Mouse (Mus musculus) granulocyte monocyte progenitor cell, adult 5-6 weeks (primary cell): ENCODE data around the gene Ing1. TPM values are rescaled to one million over a fixed set of nuclear protein-coding genes. Genes with fewer than 3 reads are reported as not detected.
"Not testable (repeated sequence)": the region's sequence is repeated elsewhere in the genome, so short reads cannot be mapped to it uniquely, and the experiment has no call there.

Source experiments
- ATAC-seq: replicated peaks from 2 replicates; pipeline ENCODE4 v1.8.0; 2016; ENCODE audit warnings: mild to moderate bottlenecking, moderate TSS enrichment, inconsistent platforms; ENCODE audit not compliant: poor library complexity, severe bottlenecking
- total RNA-seq, 2 experiments: library from RNA; stranded (forward) in 1 of 2; stranded (reverse) in 1 of 2; fragments of 200-712, 200-1000 nt in 1 of 2; fragments of >200 nt in 1 of 2; fragmentation: Nextera tagmentation in 1 of 2; gene quantifications; 2 replicates each; pipeline ENCODE4 v1.2.3; 2014 to 2017

Gene Ing1
- total RNA-seq, 2 experiments from 2014 or later: 33.8 to 40.8 TPM

DNA sequence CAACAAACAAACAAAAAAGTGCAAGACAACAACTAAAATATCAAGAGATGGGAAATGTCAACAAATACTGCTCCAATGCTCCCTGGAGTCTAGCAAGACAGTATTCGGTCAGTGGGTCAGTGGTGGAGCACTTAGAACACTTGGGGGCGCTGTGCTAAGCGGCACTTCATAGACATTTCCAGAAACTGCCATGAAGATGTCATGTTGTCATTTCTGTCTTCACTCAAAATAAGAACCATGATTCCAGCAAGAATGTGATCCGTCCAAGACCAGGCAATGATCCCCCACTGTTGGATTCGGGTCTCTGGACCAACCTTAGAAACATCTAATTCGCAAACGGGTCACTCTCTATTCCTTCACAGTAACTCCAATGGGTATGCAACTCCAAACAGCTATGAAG, 5.7 kb upstream of the Ing1 start:
- ATAC-seq: peak; percentile 56

DNA sequence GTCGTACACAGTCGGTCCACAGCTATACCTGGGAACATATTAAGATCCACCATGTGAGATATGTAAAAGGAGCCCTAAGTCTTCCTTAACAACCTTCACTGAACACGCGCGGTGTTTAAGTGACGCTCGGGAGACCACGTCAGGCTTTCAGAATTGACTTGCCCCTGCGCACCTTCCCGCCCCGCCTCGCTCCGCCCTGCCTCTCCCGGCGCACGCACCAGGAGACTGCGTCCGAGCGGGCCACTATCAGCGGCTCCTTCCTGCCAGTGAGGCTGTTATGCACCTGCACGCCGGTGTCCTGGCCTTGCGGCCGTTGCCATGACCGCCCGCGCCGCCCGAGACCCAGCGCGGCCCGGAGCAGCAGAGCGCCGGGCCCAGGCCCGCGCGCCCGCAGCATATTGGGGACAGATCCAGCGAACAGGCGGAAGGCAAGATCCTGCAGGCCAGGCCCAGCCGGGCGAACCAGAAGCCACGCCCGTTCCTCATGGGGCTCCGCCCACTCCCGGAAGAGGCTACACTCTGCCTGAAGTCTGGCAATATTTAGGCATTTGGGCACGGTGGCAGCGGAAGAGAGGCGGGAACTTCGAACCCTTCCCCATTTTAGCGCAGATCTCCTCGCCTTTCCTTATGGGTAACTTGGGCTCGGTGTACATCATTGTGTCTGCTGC, 5.0 kb upstream of the Ing1 start, which contains the start of gene Cars2:
Gene Cars2, minus strand, starts transcription at position 503 of the 668 bp plus-strand sequence.
- ATAC-seq: peak; percentile 62

DNA sequence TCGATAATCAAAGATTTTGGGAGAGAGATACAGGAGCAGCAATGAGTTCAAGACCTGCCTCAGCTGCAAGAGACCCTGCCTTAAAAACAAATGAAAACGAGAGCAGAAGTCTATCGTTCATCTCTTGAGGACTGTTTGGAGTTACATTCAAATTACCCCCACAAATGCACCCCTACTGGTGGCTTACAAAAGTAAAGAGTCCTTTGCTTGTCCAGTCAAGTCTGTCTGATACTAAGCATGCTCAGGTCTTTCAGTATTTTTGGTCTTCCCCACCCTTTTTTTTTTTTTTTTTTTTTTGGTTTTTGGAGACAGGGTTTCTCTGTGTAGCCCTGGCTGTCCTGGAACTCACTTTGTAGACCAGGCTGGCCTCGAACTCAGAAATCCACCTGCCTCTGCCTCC, 3.9 kb upstream of the Ing1 start:
- ATAC-seq: not testable (repeated sequence)

DNA sequence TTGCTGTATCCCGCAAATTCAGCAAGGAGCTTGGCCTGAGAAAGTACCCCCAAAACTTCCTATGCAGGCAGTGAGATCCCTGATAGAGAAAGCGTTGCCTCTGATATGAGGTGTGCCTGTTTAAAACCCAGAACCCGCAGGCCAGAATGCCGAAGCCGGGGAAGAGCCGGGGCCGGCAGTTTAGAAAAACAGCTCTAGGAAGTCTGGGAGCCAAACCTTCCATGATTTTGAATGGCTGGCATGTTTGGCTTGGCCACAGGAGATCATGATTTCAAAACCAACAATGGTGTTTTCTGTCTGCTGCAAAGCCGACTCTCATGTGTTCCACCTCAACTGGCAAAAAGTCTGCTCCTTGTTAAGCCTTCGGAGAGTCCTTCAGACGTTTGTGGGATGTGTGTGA, 3.0 kb upstream of the Ing1 start:
- ATAC-seq: no peak

DNA sequence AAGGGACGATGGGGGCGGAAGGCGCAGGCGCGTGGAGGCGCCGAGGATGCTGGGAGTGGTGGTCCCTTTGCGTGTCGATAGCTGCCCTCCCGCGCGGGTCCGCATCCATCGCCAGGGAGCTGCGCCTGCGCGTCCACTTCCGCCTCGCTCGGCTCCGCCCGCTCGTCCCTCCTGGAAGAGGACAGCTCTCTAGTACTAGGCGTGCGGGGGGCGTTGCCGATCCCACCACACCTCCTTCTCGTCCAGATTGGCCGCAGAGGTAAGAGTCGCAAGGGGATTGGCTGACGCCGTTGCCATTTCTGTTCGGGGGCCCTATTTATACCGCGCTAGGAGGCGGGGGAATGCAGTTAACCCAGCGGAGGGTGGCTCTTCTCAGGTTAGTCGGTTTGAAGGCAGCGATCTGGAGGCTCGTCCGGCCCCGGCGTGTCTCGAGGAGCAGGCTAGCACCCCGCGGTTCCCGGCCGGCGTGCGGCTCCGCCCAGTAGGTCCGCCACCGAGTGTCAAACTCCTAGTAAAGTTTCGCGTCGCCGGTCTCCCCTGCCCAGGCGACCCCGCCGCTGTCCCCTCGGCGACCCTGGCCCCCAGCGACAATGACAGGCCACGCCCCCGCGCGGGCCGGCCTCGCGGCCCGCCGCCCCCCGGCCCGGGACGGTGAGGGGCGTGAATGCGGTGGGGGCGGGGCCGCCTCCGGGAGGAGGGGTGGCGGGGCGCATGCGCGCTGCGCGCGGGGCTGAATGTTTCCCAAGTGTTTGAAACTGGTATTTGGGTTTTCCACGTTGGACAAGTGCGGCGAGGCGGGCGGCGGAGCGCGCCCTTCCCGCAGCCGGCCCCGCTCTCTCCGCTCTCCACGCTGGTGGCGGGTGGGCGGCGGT, 585 bp downstream of the Ing1 start:
- ATAC-seq: peak; percentile 47

DNA sequence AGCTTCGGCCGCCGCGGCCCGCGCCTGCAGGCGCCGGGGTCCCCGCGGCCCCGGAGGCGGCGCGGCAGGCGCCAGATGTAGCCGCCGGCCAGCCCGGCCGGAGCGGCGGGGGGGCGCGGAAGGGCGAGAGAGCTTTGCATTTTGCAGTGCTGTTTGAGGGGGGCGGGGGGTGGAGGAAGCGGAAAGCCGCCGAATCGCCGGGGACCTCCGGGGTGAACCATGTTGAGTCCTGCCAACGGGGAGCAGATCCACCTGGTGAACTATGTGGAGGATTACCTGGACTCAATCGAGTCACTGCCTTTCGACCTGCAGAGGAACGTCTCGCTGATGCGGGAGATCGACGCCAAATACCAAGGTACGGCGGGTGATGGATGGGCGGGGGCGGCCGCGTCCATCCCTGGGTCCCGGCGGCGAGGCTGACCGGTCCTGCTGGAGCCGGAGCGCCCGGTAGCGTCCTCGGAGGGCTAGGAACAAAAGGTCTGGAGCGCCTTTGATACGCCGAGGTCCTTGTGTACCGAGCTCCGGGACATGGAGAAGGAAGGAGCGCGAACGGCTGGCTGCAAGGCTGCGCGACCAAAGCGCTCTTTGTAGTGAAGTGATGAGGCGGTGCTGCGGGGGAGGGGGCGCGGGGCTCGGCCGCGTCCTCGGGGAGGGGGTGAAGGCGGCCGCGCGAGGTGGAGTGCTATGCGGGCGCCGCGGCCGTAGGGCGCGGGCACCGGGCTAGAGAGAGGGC, 1.5 kb downstream of the Ing1 start:
- no peak for ATAC-seq

DNA sequence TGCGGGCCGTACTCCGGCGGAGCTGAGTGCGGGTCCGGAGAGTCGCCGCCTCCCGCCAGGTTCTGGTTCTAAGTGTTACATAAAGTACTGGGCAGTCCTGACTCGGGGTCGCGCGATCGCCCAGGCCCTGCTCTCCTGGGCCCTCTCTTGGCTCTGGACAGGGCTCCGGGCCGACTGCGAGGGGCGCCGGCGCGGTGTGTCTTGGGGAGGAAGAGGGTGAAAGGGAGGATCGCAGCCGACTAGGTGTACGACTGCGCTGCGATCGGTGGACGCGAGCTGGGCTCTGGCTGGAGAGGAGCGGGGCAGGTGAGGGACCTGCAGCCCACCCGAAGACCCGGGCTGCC, 2.0 kb downstream of the Ing1 start:
- no peak for ATAC-seq

DNA sequence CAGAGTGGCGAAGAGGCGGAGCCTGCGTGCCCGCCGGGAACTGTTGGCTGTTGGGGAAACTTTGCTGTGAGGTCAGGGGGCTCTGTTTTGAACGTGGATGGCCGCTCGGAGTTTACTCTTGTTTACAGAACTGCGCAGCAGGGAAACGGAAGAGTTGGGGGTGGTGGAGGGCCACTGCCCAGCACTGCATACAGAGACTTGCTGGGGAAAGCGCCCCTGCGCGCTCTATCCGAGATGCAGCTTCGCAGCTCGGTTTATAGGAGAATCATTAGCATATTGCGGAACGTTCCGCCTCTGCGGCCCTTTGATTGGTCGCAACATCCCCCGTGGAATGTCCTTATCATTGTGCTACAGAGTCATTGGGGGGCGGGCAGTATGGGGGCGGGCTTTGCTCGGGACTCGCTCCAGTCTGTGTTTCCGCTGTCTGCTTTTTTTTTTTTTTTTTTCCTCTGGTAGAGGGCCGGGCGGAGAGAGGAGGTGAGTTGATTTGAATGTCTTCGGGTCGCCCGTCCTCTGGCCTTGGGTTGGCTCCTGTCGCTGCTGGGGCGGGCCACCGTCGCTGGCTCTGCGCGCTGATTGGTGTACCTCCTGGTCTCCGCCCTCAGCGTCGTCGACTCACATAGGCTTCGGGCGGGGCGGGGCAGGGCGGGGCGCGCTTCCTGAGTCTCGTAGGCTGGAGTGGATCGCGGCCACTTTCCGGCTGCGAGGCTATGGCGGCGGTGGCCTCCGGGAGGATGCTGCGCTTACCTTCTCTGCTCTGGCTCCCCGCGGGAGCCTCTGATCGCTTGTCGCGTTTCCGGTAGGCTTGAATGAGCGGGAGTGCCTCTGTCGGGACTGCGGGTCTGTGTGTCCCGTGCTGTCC, 2.6 kb downstream of the Ing1 start:
- ATAC-seq: peak; percentile 55

DNA sequence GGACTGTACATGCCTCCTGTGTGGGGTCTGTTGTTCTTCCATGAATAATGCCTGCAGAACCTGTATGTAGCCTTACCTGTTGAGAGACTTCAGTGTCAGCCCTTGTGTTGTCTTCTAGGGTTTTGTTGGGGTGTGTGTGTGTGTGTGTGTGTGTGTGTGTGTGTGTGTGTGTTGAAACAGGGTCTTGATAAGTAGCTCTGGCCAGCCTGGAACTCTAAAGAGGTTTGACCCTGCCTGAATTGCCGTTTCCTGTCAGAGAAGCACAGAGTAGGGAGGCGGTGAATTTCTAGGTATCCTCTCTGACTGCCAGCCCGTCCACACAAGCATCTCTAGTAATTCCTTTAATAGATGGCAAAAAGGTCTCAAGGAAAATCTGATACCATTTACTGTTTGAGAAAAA, 4.1 kb downstream of the Ing1 start:
- no peak for ATAC-seq

DNA sequence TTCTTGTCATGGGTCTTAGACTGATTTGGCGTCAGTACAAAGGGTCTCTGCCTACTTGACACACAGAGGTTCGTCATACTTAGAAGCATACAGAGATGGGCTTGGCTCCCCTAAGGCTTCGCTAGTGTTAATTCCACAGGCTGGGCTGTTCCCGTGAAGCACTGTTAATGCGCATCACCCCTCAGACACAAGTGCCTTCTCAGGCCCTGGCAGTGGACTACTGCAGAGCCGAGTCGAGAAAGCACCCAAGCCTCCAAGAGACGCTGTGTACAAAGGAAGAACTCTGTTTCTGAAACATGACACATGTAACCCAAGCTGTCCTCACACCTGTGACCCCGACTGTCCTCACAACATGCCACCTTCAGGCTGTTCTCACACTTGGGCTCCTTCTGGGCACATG, 4.8 kb downstream of the Ing1 start:
- no peak for ATAC-seq

DNA sequence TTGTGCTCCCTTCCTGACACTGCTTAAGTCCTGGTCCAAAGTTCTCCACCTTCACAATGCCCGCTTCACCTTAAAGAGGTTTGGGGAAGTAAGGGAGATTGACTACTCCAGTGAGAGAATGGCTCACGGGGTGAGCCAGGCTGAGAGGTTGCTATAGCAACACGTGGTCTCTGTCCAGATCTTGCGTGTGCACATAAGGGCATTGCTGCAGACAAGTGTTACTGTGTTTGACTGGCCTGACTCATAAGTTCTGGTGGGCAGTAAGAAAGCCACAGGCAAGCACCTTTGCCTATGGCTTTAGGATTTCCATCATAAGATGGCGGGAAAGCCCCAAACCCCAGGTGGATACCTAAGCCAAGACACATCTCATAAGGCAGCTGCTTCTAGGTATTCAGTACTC, 8.9 kb downstream of the Ing1 start:
- peak; percentile 91 for ATAC-seq

DNA sequence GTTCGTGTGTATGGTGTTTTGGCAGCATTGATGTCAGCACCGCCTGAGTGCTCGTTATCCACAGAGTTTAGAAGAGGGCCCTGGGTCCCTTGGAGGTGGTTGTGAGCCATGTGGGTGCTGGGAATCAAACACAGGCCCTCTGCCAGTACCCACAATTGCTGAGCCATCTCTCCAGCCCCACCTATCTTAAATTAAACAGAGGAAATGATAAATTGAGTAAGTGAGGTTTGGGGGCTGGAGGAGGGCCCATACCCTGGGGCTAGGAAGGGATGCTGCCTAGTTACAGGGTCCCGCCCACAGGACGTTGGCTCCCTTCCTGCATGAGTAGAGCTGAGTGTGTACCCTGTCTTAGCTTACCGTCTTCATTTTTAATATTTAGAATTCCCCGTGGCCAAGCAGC, 9.3 kb downstream of the Ing1 start:
- peak; percentile 23; the same call in 1 of the 2 replicates for ATAC-seq

DNA sequence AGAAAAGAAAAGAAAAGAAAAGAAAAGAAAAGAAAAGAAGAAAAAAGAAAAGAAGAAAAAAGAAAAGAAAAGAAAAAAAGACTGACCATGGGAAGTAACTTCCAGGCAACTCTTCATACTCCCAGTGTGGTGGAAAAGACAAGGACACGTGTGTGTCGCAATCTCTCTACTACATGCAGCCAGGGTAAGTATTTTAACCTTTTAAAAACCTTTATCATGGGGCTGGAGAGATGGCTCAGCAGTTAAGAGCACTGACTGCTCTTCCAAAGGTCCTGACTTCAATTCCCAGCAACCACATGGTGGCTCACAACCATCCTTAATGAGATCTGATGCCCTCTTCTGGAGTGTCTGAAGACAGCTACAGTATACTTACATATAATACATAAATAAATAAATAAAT, 12.8 kb downstream of the Ing1 start:
- ATAC-seq: not testable (repeated sequence)

DNA sequence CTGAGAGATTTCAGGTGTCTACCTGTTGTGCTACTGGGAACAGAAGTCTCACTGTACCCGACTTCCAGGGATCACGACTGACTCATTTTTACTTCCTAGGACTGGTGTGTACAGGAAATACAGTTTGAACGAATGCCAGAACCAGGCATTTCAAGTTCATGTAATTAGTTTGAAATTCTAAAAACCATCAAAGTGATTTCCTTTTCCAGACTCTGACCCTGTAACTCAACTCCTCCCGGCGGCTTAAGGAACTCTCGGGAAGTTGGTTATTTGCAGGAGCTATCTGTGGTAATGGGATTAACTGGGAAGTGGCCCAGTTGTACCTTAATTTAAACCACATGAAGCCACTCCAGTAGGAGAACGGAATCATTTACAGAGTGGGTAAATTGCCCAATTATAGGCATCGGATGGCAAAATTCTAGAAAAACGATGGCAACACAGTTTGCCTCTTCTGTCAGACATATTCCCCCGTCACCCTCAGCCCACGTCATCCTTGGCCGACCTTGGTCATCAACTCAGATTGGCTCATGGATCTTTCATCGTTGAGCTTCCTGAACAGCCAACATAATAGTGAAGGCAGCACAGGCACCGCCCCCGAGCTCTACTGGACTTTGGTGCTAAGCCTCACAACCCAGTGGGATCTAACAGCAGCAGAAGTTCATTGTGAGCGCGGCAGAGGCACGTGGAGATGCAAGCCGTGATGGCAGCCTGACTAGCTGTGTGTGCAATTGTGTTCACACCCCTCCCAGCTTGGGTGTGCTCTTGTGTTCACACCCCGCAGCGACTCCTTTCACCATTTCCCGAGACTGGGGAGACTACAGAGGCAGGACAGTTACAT, 14.1 kb downstream of the Ing1 start:
- ATAC-seq: no peak

DNA sequence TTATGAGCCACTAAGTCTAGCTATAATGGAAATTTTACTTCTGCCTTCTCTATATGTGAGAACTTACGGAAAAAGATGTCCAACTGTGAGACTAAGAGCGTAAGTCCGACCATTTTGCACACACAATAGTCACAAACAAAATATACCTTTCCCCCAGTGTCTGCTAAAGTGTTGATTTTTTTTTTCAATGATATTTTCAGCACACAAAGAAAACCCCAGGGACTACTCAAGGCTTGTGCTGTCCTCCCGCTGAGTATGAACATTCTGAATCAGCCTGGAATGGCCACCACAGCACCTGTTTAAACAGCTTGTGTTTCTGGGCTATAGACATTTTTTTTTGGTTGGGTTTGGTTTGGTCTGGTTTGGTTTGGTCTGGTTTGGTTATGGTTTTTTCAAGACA, 15.4 kb downstream of the Ing1 start:
- ATAC-seq: no peak

DNA sequence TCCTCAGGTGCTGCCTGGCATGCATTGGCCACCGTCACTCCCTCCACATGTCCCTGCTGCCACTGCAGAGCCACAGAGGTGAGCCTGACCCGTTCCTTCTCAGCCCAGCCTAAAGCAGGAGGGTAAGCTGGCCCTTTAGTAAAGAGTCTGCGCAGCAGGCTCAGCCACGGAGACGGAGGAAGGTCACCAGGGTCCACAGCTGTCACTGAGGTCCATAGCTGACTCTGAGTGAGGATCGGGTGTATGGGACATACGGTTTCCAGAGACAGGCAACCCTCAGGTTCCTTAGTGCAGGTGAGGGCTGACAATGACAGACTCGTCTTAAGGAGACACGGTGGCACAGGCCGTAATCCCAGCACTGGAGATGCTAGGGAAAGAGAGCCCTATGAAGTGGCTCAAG, 16.6 kb downstream of the Ing1 start:
- no peak for ATAC-seq

DNA sequence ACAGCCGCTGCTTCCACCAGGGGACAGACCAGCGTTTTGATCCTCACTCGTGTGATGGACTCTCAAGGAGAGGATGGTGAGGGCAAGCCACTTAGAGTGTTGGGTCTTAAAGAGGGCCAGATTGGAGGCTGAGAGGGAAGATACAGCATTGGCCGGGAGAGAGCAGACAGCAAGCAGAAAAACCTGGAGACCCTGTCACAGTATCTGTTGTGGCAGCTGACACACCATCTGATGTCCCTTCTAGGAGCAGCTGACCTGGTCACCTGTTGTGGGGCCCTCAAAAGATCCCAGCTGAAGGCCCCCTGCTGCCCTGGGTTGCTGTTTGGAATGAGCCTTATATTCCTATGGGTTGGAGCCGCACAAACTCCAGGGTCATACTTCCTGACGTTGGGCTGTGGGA, 17.1 kb downstream of the Ing1 start:
- no peak for ATAC-seq

DNA sequence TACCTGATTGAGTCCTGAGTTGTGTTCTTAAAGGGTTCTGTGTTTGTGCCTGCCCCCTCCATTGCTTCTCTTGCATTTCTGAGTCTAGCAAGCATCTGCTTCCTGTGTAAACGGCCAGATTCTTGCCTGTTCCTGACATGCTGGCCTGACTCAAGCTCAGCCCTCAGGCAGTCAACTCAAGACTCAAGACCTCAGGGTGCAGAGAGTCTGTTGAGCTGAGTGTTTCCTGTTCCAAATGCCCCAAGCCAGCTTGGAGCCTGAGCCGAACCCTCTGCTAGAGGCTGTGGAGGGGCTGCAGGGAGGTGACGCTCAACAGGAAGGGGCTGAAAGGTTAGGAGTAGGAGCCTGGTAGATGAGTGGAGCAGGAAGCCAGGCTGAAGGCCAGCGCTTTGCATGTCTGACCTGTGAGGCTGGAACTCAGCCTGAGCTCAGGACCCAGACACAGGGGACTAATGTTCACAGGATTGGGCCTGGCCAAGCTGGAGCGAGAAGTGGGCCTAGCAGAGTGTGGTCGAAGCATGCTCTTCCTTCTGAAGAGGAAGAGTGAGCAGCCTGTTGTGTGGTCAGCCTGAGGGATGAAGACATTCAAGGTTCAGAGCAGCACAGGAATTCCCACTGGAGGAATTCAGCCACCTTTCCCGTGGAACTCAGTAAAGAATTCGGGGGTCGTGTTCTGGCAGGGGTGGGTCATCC, 19.7 kb downstream of the Ing1 start:
- ATAC-seq: peak; percentile 60
